Mouse (Mus musculus) embryonic facial prominence, embryonic 10.5 days (tissue): ENCODE data around the gene Lrrc71. TPM values are rescaled to one million over a fixed set of nuclear protein-coding genes. Genes with fewer than 3 reads are reported as not detected.

Experiments
- DNase-seq: peaks from one replicate; pipeline ENCODE4 v3.0.0-alpha.2; 2017; ENCODE audit warnings: low spot score
- H3K27ac ChIP-seq: fragments of 300-500 bp; sonication (generic); replicated peaks from 2 replicates; pipeline ENCODE4 v1.5.1; 2016; ENCODE audit warnings: mild to moderate bottlenecking
- H3K27me3 ChIP-seq: fragments of 300-500 bp; sonication (generic); replicated peaks from 2 replicates; pipeline ENCODE4 v1.6.1; 2016; ENCODE audit warnings: low read depth, mild to moderate bottlenecking; ENCODE audit not compliant: poor library complexity, severe bottlenecking
- H3K36me3 ChIP-seq: fragments of 300-500 bp; sonication (generic); replicated peaks from 2 replicates; pipeline ENCODE4 v1.6.1; 2016; ENCODE audit warnings: mild to moderate bottlenecking, moderate library complexity
- H3K4me1 ChIP-seq: fragments of 300-500 bp; sonication (generic); 2 replicates; pipeline ENCODE4 v1.6.1; 2016
- H3K4me3 ChIP-seq: fragments of 300-500 bp; sonication (generic); 2 replicates; pipeline ENCODE4 v1.5.1; 2016; ENCODE audit warnings: mild to moderate bottlenecking, moderate library complexity
- H3K9me3 ChIP-seq: fragments of 300-500 bp; sonication (generic); 2 replicates; pipeline ENCODE4 v1.6.1; 2016; ENCODE audit warnings: mild to moderate bottlenecking
- WGBS: fragments of 180-500 bp; shearing (Covaris S2); methylation state at CpG from one replicate; pipeline ENCODE4 v1.1.7; 2016; 5-methylcytosine and 5-hydroxymethylcytosine counted together
- polyA plus RNA-seq: library from polyadenylated mRNA; unstranded; fragments of >200 nt; fragmentation: Nextera tagmentation; extraction: Ambion mirVana; gene quantifications from 2 replicates; pipeline ENCODE4 v1.2.1, GENCODE M21; 2016

Gene Lrrc71
- polyA plus RNA-seq, 1 experiment from 2014 or later = 0.41 TPM

GRCm38 (mm10) chr3:87733984-87734761 lies 14.3 kb downstream of the Lrrc71 start:
- no peak for DNase-seq
- no peaks in the 10 kb centered on the region for H3K27me3 ChIP-seq
- no peak overlapping the region for H3K4me3 ChIP-seq
- H3K4me1 ChIP-seq = no peaks in the 10 kb centered on the region
- WGBS = 82% methylated on average over 11 of the region's 11 CpGs
- H3K36me3 ChIP-seq = peaks cover 98% of the 10 kb centered on the region
- H3K9me3 ChIP-seq = no peaks in the 10 kb centered on the region
- no peak overlapping the region for H3K27ac ChIP-seq

- Histone ChIP-seq H3K4me3 (no peak overlapping the region), H3K27ac (no peak overlapping the region), H3K4me1 (no peaks in the 10 kb centered on the region), H3K27me3 (no peaks in the 10 kb centered on the region), H3K9me3 (no peaks in the 10 kb centered on the region), H3K36me3 (peaks cover 98% of the 10 kb centered on the region)
- DNase-seq = no peak
- WGBS = 77% methylated on average over 4 of the region's 4 CpGs
Measured at GRCm38 (mm10) chr3:87733098-87733497, 15.3 kb downstream of the Lrrc71 start.

- no peak for DNase-seq
- Histone ChIP-seq H3K27me3 (no peaks in the 10 kb centered on the region), H3K4me1 (no peaks in the 10 kb centered on the region), H3K4me3 (no peak overlapping the region), H3K9me3 (no peaks in the 10 kb centered on the region), H3K27ac (no peak overlapping the region), H3K36me3 (peaks cover 99% of the 10 kb centered on the region)
- 88% methylated on average over 6 of the region's 6 CpGs for WGBS
Measured at GRCm38 (mm10) chr3:87728696-87729095, 19.7 kb downstream of the Lrrc71 start.

- H3K4me3 ChIP-seq = no peak overlapping the region
- no peaks in the 10 kb centered on the region for H3K9me3 ChIP-seq
- WGBS = 95% methylated on average over 7 of the region's 7 CpGs
- peaks cover 99% of the 10 kb centered on the region for H3K36me3 ChIP-seq
- H3K27ac ChIP-seq = no peak overlapping the region
- no peak for DNase-seq
- H3K27me3 ChIP-seq = no peaks in the 10 kb centered on the region
- no peaks in the 10 kb centered on the region for H3K4me1 ChIP-seq
Measured at GRCm38 (mm10) chr3:87726191-87726590, 22.2 kb downstream of the Lrrc71 start.

- WGBS = 96% methylated on average over 16 of the region's 16 CpGs
- no peak for DNase-seq
Measured at GRCm38 (mm10) chr3:87725396-87726160, 22.8 kb downstream of the Lrrc71 start.

GRCm38 (mm10) chr3:87724556-87724955 lies 23.9 kb downstream of the Lrrc71 start:
- H3K4me1 ChIP-seq = no peaks in the 10 kb centered on the region

More at GRCm38 (mm10) chr3:87725396-87726160, 22.8 kb downstream of the Lrrc71 start:
- Histone ChIP-seq H3K4me1 (no peaks in the 10 kb centered on the region), H3K9me3 (no peaks in the 10 kb centered on the region), H3K27me3 (no peaks in the 10 kb centered on the region), H3K4me3 (no peak overlapping the region), H3K27ac (no peak overlapping the region), H3K36me3 (peaks cover 99% of the 10 kb centered on the region)

GRCm38 (mm10) chr3:87718525-87718924 lies 29.9 kb downstream of the Lrrc71 start:
- H3K36me3 ChIP-seq = peaks cover 93% of the 10 kb centered on the region

More at GRCm38 (mm10) chr3:87724556-87724955, 23.9 kb downstream of the Lrrc71 start:
- no peaks in the 10 kb centered on the region for H3K9me3 ChIP-seq
- DNase-seq = no peak
- no peak overlapping the region for H3K27ac ChIP-seq
- peaks cover 94% of the 10 kb centered on the region for H3K36me3 ChIP-seq
- H3K27me3 ChIP-seq = no peaks in the 10 kb centered on the region
- WGBS = 83% methylated on average over 6 of the region's 6 CpGs
- no peak overlapping the region for H3K4me3 ChIP-seq

More at GRCm38 (mm10) chr3:87718525-87718924, 29.9 kb downstream of the Lrrc71 start:
- no peaks in the 10 kb centered on the region for H3K27me3 ChIP-seq
- H3K27ac ChIP-seq = no peak overlapping the region
- H3K4me1 ChIP-seq = no peaks in the 10 kb centered on the region
- 89% methylated on average over 2 of the region's 2 CpGs for WGBS
- no peak for DNase-seq
- H3K9me3 ChIP-seq = no peaks in the 10 kb centered on the region
- no peak overlapping the region for H3K4me3 ChIP-seq

Other genes starting within 250 kb of the Lrrc71 start
- 11.9 and 14.0 TPM in 2 replicates for gene Etv3, start 223.2 kb downstream of the Lrrc71 start, polyA plus RNA-seq
- gene Arhgef11, start 131.1 kb downstream of the Lrrc71 start, polyA plus RNA-seq = 16.0 and 16.9 TPM in 2 replicates
- gene Ntrk1, start 46.5 kb upstream of the Lrrc71 start, polyA plus RNA-seq = 10.7 and 11.0 TPM in 2 replicates
- 0.49 and 0.54 TPM in 2 replicates for gene Insrr, start 48.3 kb upstream of the Lrrc71 start, polyA plus RNA-seq
- gene Pear1, start 75.7 kb upstream of the Lrrc71 start, polyA plus RNA-seq = 12.2 and 13.4 TPM in 2 replicates
- gene Sh2d2a, start 98.1 kb upstream of the Lrrc71 start, polyA plus RNA-seq = not detected in 2 replicates
- gene Prcc, start 137.0 kb upstream of the Lrrc71 start, polyA plus RNA-seq = 19.7 and 20.6 TPM in 2 replicates
- gene Hdgf, start 157.7 kb upstream of the Lrrc71 start, polyA plus RNA-seq = 269 and 278 TPM in 2 replicates
- 78.4 and 79.3 TPM in 2 replicates for gene Mrpl24, start 170.9 kb upstream of the Lrrc71 start, polyA plus RNA-seq
- 78.0 and 81.3 TPM in 2 replicates for gene Isg20l2, start 181.7 kb upstream of the Lrrc71 start, polyA plus RNA-seq
- gene Rrnad1, start 182.1 kb upstream of the Lrrc71 start, polyA plus RNA-seq = 20.6 and 21.5 TPM in 2 replicates
- 686 and 800 TPM in 2 replicates for gene Crabp2, start 200.0 kb upstream of the Lrrc71 start, polyA plus RNA-seq
- 35.3 and 46.2 TPM in 2 replicates for gene Nes, start 222.5 kb upstream of the Lrrc71 start, polyA plus RNA-seq